Comparison of ENCODE assay signal across 8 mouse cellular contexts in genomic region chr1:161035786-161036404, GRCm38 (mm10). TPM values are rescaled to one million over a fixed set of nuclear protein-coding genes. Genes with fewer than 3 reads are reported as not detected.
DNase-seq lines count a peak whose midpoint lies in the region; ATAC-seq and TF ChIP-seq lines count a peak whose summit lies in the region.

No protein-coding gene starts in this region.

- H3K4me1 ChIP-seq in E14TG2a.4 (replicated peaks; ENCODE audit: low read depth, low read length): peaks cover 20% of the 10 kb centered on the region
- H3K4me1 ChIP-seq in embryonic facial prominence, embryonic 10.5 days: peaks cover 15% of the 10 kb centered on the region
- H3K4me1 ChIP-seq in hindbrain, postnatal 0 days (ENCODE audit: insufficient read depth, low read length): peaks cover 18% of the 10 kb centered on the region
- H3K4me1 ChIP-seq in lung, postnatal 0 days (ENCODE audit: insufficient read depth, low read depth, low read length): peaks cover 12% of the 10 kb centered on the region; the same call in 1 of the 2 replicates
- no peaks in the 10 kb centered on the region; the same call in 1 of the 2 replicates for H3K4me1 ChIP-seq in stomach, postnatal 0 days (replicated peaks; ENCODE audit: control insufficient read depth, insufficient read depth)

- no peak for ATAC-seq in hindbrain, postnatal 0 days
- ATAC-seq in lung, postnatal 0 days: no peak
- ATAC-seq in stomach, postnatal 0 days (ENCODE audit: low FRiP score, low TSS enrichment): no peak

- WGBS in embryonic facial prominence, embryonic 10.5 days: under 1% methylated on average over 6 of the region's 6 CpGs
- WGBS in hindbrain, postnatal 0 days: 2% methylated on average over 6 of the region's 6 CpGs
- WGBS in lung, postnatal 0 days: 1% methylated on average over 6 of the region's 6 CpGs
- 2% methylated on average over 6 of the region's 6 CpGs for WGBS in stomach, postnatal 0 days

- peak overlapping the region; percentile 86 for H3K4me3 ChIP-seq in E14TG2a.4 (replicated peaks; ENCODE audit: low read length)
- peak overlapping the region; percentile 86 for H3K4me3 ChIP-seq in embryonic facial prominence, embryonic 10.5 days
- H3K4me3 ChIP-seq in hindbrain, postnatal 0 days (ENCODE audit: low read length): peak overlapping the region; percentile 94
- H3K4me3 ChIP-seq in lung, postnatal 0 days (ENCODE audit: low read depth, low read length): peak overlapping the region; percentile 74
- H3K4me3 ChIP-seq in stomach, postnatal 0 days (ENCODE audit: low read depth, low read length): peak overlapping the region; percentile 84

- TF ChIP-seq EP300 in lung, postnatal 0 days (IDR thresholded peaks at IDR 0.05): no peak
- no peak for TF ChIP-seq EP300 in stomach, postnatal 0 days (optimal IDR thresholded peaks at IDR 0.05)

- H3K27ac ChIP-seq in embryonic facial prominence, embryonic 10.5 days (replicated peaks): peak overlapping the region; percentile 97
- peak overlapping the region; percentile 93 for H3K27ac ChIP-seq in hindbrain, postnatal 0 days
- H3K27ac ChIP-seq in lung, postnatal 0 days (ENCODE audit: low read length): peak overlapping the region; percentile 90
- H3K27ac ChIP-seq in stomach, postnatal 0 days (replicated peaks): peak overlapping the region; percentile 96

- TF ChIP-seq CTCF in E14TG2a.4 (conservative IDR thresholded peaks at IDR 0.05; ENCODE audit: low read length): no peak
- TF ChIP-seq CTCF in hindbrain, postnatal 0 days (IDR thresholded peaks at IDR 0.05; ENCODE audit: low read depth): no peak
- TF ChIP-seq CTCF in lung, postnatal 0 days (IDR thresholded peaks at IDR 0.05): no peak
- TF ChIP-seq CTCF in stomach, postnatal 0 days (IDR thresholded peaks at IDR 0.05; ENCODE audit: low read depth): no peak

- no peaks in the 10 kb centered on the region for H3K9me3 ChIP-seq in E14TG2a.4 (ENCODE audit: low read length)
- H3K9me3 ChIP-seq in embryonic facial prominence, embryonic 10.5 days: no peaks in the 10 kb centered on the region
- no peaks in the 10 kb centered on the region for H3K9me3 ChIP-seq in hindbrain, postnatal 0 days (ENCODE audit: low read length)
- no peaks in the 10 kb centered on the region for H3K9me3 ChIP-seq in lung, postnatal 0 days (ENCODE audit: low read length)
- H3K9me3 ChIP-seq in stomach, postnatal 0 days (ENCODE audit: control insufficient read depth, low read length): no peaks in the 10 kb centered on the region

- no peaks in the 10 kb centered on the region for H3K27me3 ChIP-seq in E14TG2a.4 (ENCODE audit: insufficient read depth, low read length)
- H3K27me3 ChIP-seq in embryonic facial prominence, embryonic 10.5 days (replicated peaks; ENCODE audit: low read depth, poor library complexity, severe bottlenecking): no peaks in the 10 kb centered on the region
- H3K27me3 ChIP-seq in hindbrain, postnatal 0 days (ENCODE audit: insufficient read depth, low read length): no peaks in the 10 kb centered on the region
- no peaks in the 10 kb centered on the region for H3K27me3 ChIP-seq in lung, postnatal 0 days (replicated peaks; ENCODE audit: insufficient read depth, low read length)
- no peaks in the 10 kb centered on the region for H3K27me3 ChIP-seq in stomach, postnatal 0 days (ENCODE audit: control insufficient read depth, insufficient read depth, low read length)

- H3K4me2 ChIP-seq in hindbrain, postnatal 0 days (ENCODE audit: low read depth, low read length): peak overlapping the region; percentile 84
- H3K4me2 ChIP-seq in lung, postnatal 0 days (replicated peaks; ENCODE audit: low read depth, low read length): peak overlapping the region; percentile 78
- H3K4me2 ChIP-seq in stomach, postnatal 0 days (replicated peaks; ENCODE audit: low read depth): peak overlapping the region; percentile 70

- peaks cover 56% of the 10 kb centered on the region for H3K36me3 ChIP-seq in E14TG2a.4 (ENCODE audit: insufficient read depth, low read length)
- peaks cover 60% of the 10 kb centered on the region for H3K36me3 ChIP-seq in embryonic facial prominence, embryonic 10.5 days (replicated peaks)
- H3K36me3 ChIP-seq in hindbrain, postnatal 0 days (ENCODE audit: insufficient read depth, low read length): peaks cover 20% of the 10 kb centered on the region; the same call in 1 of the 2 replicates
- peaks cover 6% of the 10 kb centered on the region; the same call in 1 of the 2 replicates for H3K36me3 ChIP-seq in lung, postnatal 0 days (ENCODE audit: insufficient read depth, low read length)
- peaks cover 16% of the 10 kb centered on the region for H3K36me3 ChIP-seq in stomach, postnatal 0 days (ENCODE audit: control insufficient read depth, insufficient read depth, low read length)

- DNase-seq in adrenal gland, postnatal 10 days: peak; percentile 15
- no peak for DNase-seq in adrenal gland, postnatal 4 days (ENCODE audit: low spot score in 2 of 2)
- no peak for DNase-seq in embryonic facial prominence, embryonic 10.5 days (ENCODE audit: low spot score)
- DNase-seq in hindbrain, postnatal 0 days (ENCODE audit: low spot score): peak; percentile 26
- DNase-seq in lung, postnatal 0 days (ENCODE audit: low spot score): peak; percentile 28
- DNase-seq in stomach, postnatal 0 days (ENCODE audit: low spot score): no peak
- DNase-seq in T-cell, adult 2 months (ENCODE audit: low spot score): no peak

- peak overlapping the region; percentile 93 for H3K9ac ChIP-seq in hindbrain, postnatal 0 days (replicated peaks; ENCODE audit: low read length)
- H3K9ac ChIP-seq in lung, postnatal 0 days (replicated peaks; ENCODE audit: low read depth): peak overlapping the region; percentile 78
- peak overlapping the region; percentile 88 for H3K9ac ChIP-seq in stomach, postnatal 0 days (ENCODE audit: low read length)

RNA-seq across cellular contexts. Expression of gene Zbtb37, which starts 1.2 kb away (rescaled TPM):
- total RNA-seq in adrenal gland, postnatal 10 days (2021): 10 to 100 TPM; 11.3 to 21.9 TPM
- total RNA-seq in adrenal gland, postnatal 4 days (2021): 10 to 100 TPM; 26.4 to 29.5 TPM
- 5.7 TPM in 2 replicates for polyA plus RNA-seq in embryonic facial prominence, embryonic 10.5 days (2016; fragmentation: Nextera tagmentation; extraction: Ambion mirVana)
- total RNA-seq in hindbrain, postnatal 0 days (2014; rRNA removed): 24.4 and 85.1 TPM in 2 replicates
- 8.4 and 9.6 TPM in 2 replicates for polyA plus RNA-seq in hindbrain, postnatal 0 days (2015; fragmentation: Nextera tagmentation; extraction: Ambion mirVana)
- 4.5 and 6.4 TPM in 2 replicates for polyA plus RNA-seq in lung, postnatal 0 days (2015; fragmentation: Nextera tagmentation; extraction: Ambion mirVana)
- polyA plus RNA-seq in stomach, postnatal 0 days (2015; fragmentation: Nextera tagmentation; extraction: Ambion mirVana): 2.2 and 2.8 TPM in 2 replicates

RNA-seq across cellular contexts. Expression of gene Dars2, which starts 34.6 kb away (rescaled TPM):
- total RNA-seq in adrenal gland, postnatal 10 days (2021): 10 to 100 TPM; 26.3 to 30.1 TPM
- total RNA-seq in adrenal gland, postnatal 4 days (2021): 10 to 100 TPM; 30.2 to 31.0 TPM
- polyA plus RNA-seq in embryonic facial prominence, embryonic 10.5 days (2016; fragmentation: Nextera tagmentation; extraction: Ambion mirVana): 59.0 and 68.3 TPM in 2 replicates
- 19.2 and 21.4 TPM in 2 replicates for total RNA-seq in hindbrain, postnatal 0 days (2014; rRNA removed)
- 24.8 and 26.0 TPM in 2 replicates for polyA plus RNA-seq in hindbrain, postnatal 0 days (2015; fragmentation: Nextera tagmentation; extraction: Ambion mirVana)
- 10.9 TPM in 2 replicates for polyA plus RNA-seq in lung, postnatal 0 days (2015; fragmentation: Nextera tagmentation; extraction: Ambion mirVana)
- 15.9 and 16.2 TPM in 2 replicates for polyA plus RNA-seq in stomach, postnatal 0 days (2015; fragmentation: Nextera tagmentation; extraction: Ambion mirVana)

RNA-seq across cellular contexts. Expression of gene Cenpl, which starts 34.6 kb away (rescaled TPM):
- total RNA-seq in adrenal gland, postnatal 10 days (2021): 1 to 10 TPM; 5.7 to 6.2 TPM
- total RNA-seq in adrenal gland, postnatal 4 days (2021): 10 to 100 TPM in 1 of 2 experiments, 1 to 10 TPM in 1; 9.6 to 10.2 TPM
- 36.2 and 40.7 TPM in 2 replicates for polyA plus RNA-seq in embryonic facial prominence, embryonic 10.5 days (2016; fragmentation: Nextera tagmentation; extraction: Ambion mirVana)
- 1.0 and 1.2 TPM in 2 replicates for total RNA-seq in hindbrain, postnatal 0 days (2014; rRNA removed)
- polyA plus RNA-seq in hindbrain, postnatal 0 days (2015; fragmentation: Nextera tagmentation; extraction: Ambion mirVana): 6.8 and 7.5 TPM in 2 replicates
- polyA plus RNA-seq in lung, postnatal 0 days (2015; fragmentation: Nextera tagmentation; extraction: Ambion mirVana): 4.5 and 5.6 TPM in 2 replicates
- polyA plus RNA-seq in stomach, postnatal 0 days (2015; fragmentation: Nextera tagmentation; extraction: Ambion mirVana): 9.6 and 10.2 TPM in 2 replicates

RNA-seq across cellular contexts. Expression of gene Serpinc1, which starts 57.5 kb away (rescaled TPM):
- total RNA-seq in adrenal gland, postnatal 10 days (2021): 100 to 1,000 TPM; 292 to 761 TPM
- total RNA-seq in adrenal gland, postnatal 4 days (2021): 100 to 1,000 TPM in 1 of 2 experiments, 10 to 100 TPM in 1; 10.2 to 294 TPM
- polyA plus RNA-seq in embryonic facial prominence, embryonic 10.5 days (2016; fragmentation: Nextera tagmentation; extraction: Ambion mirVana): 2.3 and 2.5 TPM in 2 replicates
- 0.04 and 0.05 TPM in 2 replicates for total RNA-seq in hindbrain, postnatal 0 days (2014; rRNA removed)
- 2.3 and 2.6 TPM in 2 replicates for polyA plus RNA-seq in hindbrain, postnatal 0 days (2015; fragmentation: Nextera tagmentation; extraction: Ambion mirVana)
- 1.7 and 2.3 TPM in 2 replicates for polyA plus RNA-seq in lung, postnatal 0 days (2015; fragmentation: Nextera tagmentation; extraction: Ambion mirVana)
- polyA plus RNA-seq in stomach, postnatal 0 days (2015; fragmentation: Nextera tagmentation; extraction: Ambion mirVana): 2.1 and 4.7 TPM in 2 replicates

Comparison
In these comparisons a context has a peak if more than half of its experiments do, and no peak if none do; other contexts are left out.
1. DNase-seq: peak in adrenal gland, postnatal 10 days (single experiment), hindbrain, postnatal 0 days (single experiment) and lung, postnatal 0 days (single experiment); none in adrenal gland, postnatal 4 days (0 of 2), embryonic facial prominence, embryonic 10.5 days (single experiment), stomach, postnatal 0 days (single experiment) and T-cell, adult 2 months (single experiment).
2. Peak in every context shown above with its lines, with median percentiles within 50 percentile points of each other: H3K4me3 ChIP-seq, H3K27ac ChIP-seq, H3K4me2 ChIP-seq and H3K9ac ChIP-seq.